Mouse (Mus musculus) embryonic fibroblast, embryonic 13.5 days (primary cell): ENCODE results near the gene Jph2. TPM values are rescaled to one million over a fixed set of nuclear protein-coding genes. Genes with fewer than 3 reads are reported as not detected.

Experiments used
- H3K27ac ChIP-seq: 2 replicates; pipeline ENCODE4 v1.5.1; 2012; ENCODE audit warnings: low read length, control low read depth, inconsistent platforms; ENCODE audit not compliant: insufficient read depth
- H3K4me1 ChIP-seq: 2 replicates; pipeline ENCODE4 v1.6.1; 2011; ENCODE audit warnings: low read length; ENCODE audit not compliant: control insufficient read depth, insufficient read depth
- H3K4me3 ChIP-seq: 2 replicates; pipeline ENCODE4 v1.5.1; 2011; ENCODE audit warnings: mild to moderate bottlenecking, control low read depth, low read length; ENCODE audit not compliant: insufficient read depth
- CTCF ChIP-seq: IDR thresholded peaks from 2 replicates; pipeline ENCODE4 v1.5.1; 2011; ENCODE audit warnings: mild to moderate bottlenecking, control low read depth, low read length, moderate library complexity, borderline replicate concordance; ENCODE audit not compliant: insufficient read depth
- POLR2A ChIP-seq: IDR thresholded peaks from 2 replicates; pipeline ENCODE4 v1.6.1; 2011; ENCODE audit warnings: low read depth, mild to moderate bottlenecking, control low read depth, low read length, moderate library complexity
- polyA plus RNA-seq: library from polyadenylated mRNA; stranded (reverse); fragments of >200 nt; gene quantifications from 2 replicates; pipeline ENCODE4 v1.2.4, GENCODE M21; 2011; ENCODE audit warnings: low read depth; ENCODE audit not compliant: missing spikeins, insufficient read length

The Jph2 gene
- polyA plus RNA-seq, 1 experiment, result 33.0 TPM

DNA sequence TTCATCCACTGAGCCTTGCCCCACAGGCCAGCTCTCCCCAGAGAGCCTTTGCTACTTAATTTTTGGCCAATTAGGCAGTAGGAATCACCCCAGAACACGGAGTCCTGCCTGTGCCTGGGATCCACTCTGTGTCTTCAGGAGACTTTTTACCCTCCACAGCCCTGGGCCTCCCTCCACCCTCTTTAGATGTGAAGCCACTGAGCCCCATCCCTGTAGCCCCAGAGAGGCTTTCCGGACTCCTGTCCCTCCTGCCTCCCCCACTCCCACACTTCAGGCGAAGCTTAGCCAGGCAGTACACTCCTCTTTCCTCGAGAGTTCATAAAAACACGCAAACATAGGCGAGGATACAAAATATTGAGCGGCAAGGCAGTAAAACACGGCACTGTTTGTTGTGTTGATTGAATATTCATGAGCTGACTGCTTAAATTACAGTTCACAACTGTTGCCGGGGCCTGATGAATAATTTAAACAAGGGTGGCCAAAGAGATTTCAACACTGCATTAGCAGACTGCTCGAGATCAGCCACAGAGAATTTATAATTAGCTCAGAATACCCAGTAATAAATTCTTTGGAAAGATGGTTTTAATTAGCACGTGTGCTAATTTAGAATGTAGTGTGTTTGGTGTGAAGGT lies 100.7 kb downstream of the Jph2 start:
- no peaks in the 10 kb centered on the region for H3K4me1 ChIP-seq
- H3K4me3 ChIP-seq, result no peak overlapping the region
- H3K27ac ChIP-seq, result no peak overlapping the region
- no peak for TF ChIP-seq POLR2A
- no peak for TF ChIP-seq CTCF

DNA sequence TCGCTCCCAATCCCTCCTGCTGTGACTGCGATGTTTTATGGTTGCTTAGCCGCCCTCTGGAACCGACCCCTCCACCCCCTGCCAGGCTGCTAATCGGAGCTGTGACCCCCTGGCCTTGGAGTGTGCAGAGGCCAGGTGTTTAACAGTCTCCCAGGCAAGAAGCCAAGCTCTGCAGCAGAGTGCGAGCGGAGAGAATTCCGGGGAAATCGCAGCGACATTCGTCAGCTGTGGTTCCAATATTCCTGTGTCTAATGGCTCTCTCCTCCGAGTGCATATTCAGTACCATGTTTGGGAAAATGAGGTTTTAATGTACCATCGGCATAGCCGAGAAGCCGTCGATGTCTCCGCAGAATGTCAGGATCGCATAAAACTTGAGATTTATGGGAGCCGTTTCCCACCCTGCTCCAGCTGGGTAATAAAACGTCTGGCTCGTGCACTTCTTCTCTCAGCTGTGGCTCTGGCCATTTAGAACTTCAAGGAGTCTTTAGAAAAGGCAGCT lies 108.9 kb downstream of the Jph2 start:
- H3K4me3 ChIP-seq, result no peak overlapping the region
- H3K27ac ChIP-seq, result no peak overlapping the region
- no peaks in the 10 kb centered on the region for H3K4me1 ChIP-seq
- TF ChIP-seq CTCF (no peak), POLR2A (no peak)

Other genes starting within 250 kb of the Jph2 start
- gene Tox2, start 194.9 kb downstream of the Jph2 start, polyA plus RNA-seq, result not detected in 2 replicates
- 35.5 and 39.8 TPM in 2 replicates for gene Oser1, start 26.7 kb upstream of the Jph2 start, polyA plus RNA-seq
- gene Gdap1l1, start 40.5 kb upstream of the Jph2 start, polyA plus RNA-seq, result 0.86 TPM in 1 of 2 replicates, not detected in the other
- gene Fitm2, start 74.6 kb upstream of the Jph2 start, polyA plus RNA-seq, result 10.5 and 11.1 TPM in 2 replicates
- not detected in 2 replicates for gene R3hdml, start 94.3 kb upstream of the Jph2 start, polyA plus RNA-seq
- not detected in 2 replicates for gene Hnf4a, start 108.8 kb upstream of the Jph2 start, polyA plus RNA-seq
- 40.7 TPM in 2 replicates for gene Ttpal, start 204.3 kb upstream of the Jph2 start, polyA plus RNA-seq
- gene Serinc3, start 247.1 kb upstream of the Jph2 start, polyA plus RNA-seq, result 262 and 294 TPM in 2 replicates